Mouse (Mus musculus) myocyte (in vitro differentiated cells): ENCODE results near the gene Cdyl2.

ENCODE experiments used
- POLR2A ChIP-seq: IDR thresholded peaks from one replicate; pipeline ENCODE4 v1.6.1; 2011; ENCODE audit warnings: low read depth, mild to moderate bottlenecking, control low read depth, moderate library complexity; ENCODE audit not compliant: insufficient read length
- POLR2AphosphoS2 ChIP-seq: IDR thresholded peaks from one replicate; pipeline ENCODE4 v1.6.1; 2011; ENCODE audit warnings: low read depth, control low read depth; ENCODE audit not compliant: insufficient read length

DNA sequence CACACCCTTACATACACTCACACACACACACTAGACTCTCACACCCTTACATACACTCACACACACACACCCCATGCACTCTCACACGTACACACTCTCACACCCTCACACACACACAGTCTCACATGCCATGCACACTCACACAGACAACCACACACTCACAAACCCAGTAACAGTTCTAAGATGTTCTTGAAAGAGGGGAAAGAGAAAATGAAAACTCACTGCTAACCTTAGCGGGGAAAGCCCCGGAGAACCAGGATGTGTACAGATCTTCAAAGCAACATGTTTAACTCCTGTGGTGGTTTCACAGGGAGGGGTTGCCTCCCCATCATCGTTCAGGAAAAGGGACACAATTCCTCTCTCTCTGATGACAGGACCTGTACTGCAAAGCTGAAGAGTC is 94.8 kb downstream of the Cdyl2 start:
- TF ChIP-seq POLR2A, result no peak
- no peak for TF ChIP-seq POLR2AphosphoS2
